Mouse (Mus musculus) stomach, postnatal 0 days (tissue): ENCODE results near the gene Cplane1.

Experiments used
- CTCF ChIP-seq: IDR thresholded peaks from 2 replicates; pipeline ENCODE4 v1.5.1; 2016; ENCODE audit warnings: antibody characterized with exemption, low read depth, mild to moderate bottlenecking, moderate library complexity
- EP300 ChIP-seq: optimal IDR thresholded peaks from 2 replicates; pipeline ENCODE3; 2016; ENCODE audit warnings: antibody characterized with exemption

GRCm38 (mm10) chr15:8302944-8303343 lies 134.0 kb downstream of the Cplane1 start:
- no peak for TF ChIP-seq CTCF
- no peak for TF ChIP-seq EP300
